Mouse (Mus musculus) limb, embryonic 11.5 days (tissue): Measurements from ENCODE around the gene Hexim1. TPM values are rescaled to one million over a fixed set of nuclear protein-coding genes. Genes with fewer than 3 reads are reported as not detected.

Experiments
- ATAC-seq: fragments of 200-750 bp; cut with Nextera tagmentation; 2 replicates; pipeline ENCODE4 v1.8.0; 2017; ENCODE audit warnings: low read depth; ENCODE audit not compliant: insufficient number of reproducible peaks, low FRiP score, low TSS enrichment
- DNase-seq: peaks from one replicate; pipeline ENCODE4 v3.0.0-alpha.2; 2015; ENCODE audit warnings: low spot score
- H3K27ac ChIP-seq: fragments of 300-500 bp; sonication (generic); replicated peaks from 2 replicates; pipeline ENCODE4 v1.5.1; 2014; ENCODE audit warnings: low read depth, mild to moderate bottlenecking, low read length
- H3K27me3 ChIP-seq: fragments of 300-500 bp; sonication (generic); 2 replicates; pipeline ENCODE4 v1.6.1; 2014; ENCODE audit warnings: mild to moderate bottlenecking, low read length, mixed read lengths; ENCODE audit not compliant: control insufficient read depth, insufficient read depth
- H3K36me3 ChIP-seq: fragments of 300-500 bp; sonication (generic); 2 replicates; pipeline ENCODE4 v1.6.1; 2014; ENCODE audit warnings: mild to moderate bottlenecking, low read length, moderate library complexity, mixed read lengths; ENCODE audit not compliant: control insufficient read depth, insufficient read depth
- H3K4me1 ChIP-seq: fragments of 300-500 bp; sonication (generic); 2 replicates; pipeline ENCODE4 v1.6.1; 2014; ENCODE audit warnings: low read length, mixed read lengths; ENCODE audit not compliant: control insufficient read depth, insufficient read depth
- H3K4me2 ChIP-seq: fragments of 300-500 bp; sonication (generic); 2 replicates; pipeline ENCODE4 v1.6.1; 2014; ENCODE audit warnings: low read depth, mild to moderate bottlenecking, moderate library complexity; ENCODE audit not compliant: severe bottlenecking
- H3K4me3 ChIP-seq: fragments of 300-500 bp; sonication (generic); 2 replicates; pipeline ENCODE4 v1.5.1; 2014; ENCODE audit warnings: low read depth, low read length
- H3K9ac ChIP-seq: fragments of 300-500 bp; sonication (generic); 2 replicates; pipeline ENCODE4 v1.6.1; 2014; ENCODE audit warnings: mild to moderate bottlenecking, low read length
- H3K9me3 ChIP-seq: fragments of 300-500 bp; sonication (generic); 2 replicates; pipeline ENCODE4 v1.6.1; 2016; ENCODE audit warnings: low read length; ENCODE audit not compliant: control insufficient read depth
- WGBS: fragments of 180-500 bp; shearing (Covaris S2); extraction: QIAGEN DNeasy Blood & Tissue Kit; methylation state at CpG from one replicate; pipeline ENCODE4 v1.1.7; 2014; 5-methylcytosine and 5-hydroxymethylcytosine counted together
- polyA plus RNA-seq: library from polyadenylated mRNA; unstranded; fragments of >200 nt; fragmentation: Nextera tagmentation; extraction: Ambion mirVana; gene quantifications from 2 replicates; pipeline ENCODE4 v1.2.1, GENCODE M21; 2014

Hexim1 gene
- polyA plus RNA-seq, 1 experiment from 2014 or later: 5.6 TPM

DNA sequence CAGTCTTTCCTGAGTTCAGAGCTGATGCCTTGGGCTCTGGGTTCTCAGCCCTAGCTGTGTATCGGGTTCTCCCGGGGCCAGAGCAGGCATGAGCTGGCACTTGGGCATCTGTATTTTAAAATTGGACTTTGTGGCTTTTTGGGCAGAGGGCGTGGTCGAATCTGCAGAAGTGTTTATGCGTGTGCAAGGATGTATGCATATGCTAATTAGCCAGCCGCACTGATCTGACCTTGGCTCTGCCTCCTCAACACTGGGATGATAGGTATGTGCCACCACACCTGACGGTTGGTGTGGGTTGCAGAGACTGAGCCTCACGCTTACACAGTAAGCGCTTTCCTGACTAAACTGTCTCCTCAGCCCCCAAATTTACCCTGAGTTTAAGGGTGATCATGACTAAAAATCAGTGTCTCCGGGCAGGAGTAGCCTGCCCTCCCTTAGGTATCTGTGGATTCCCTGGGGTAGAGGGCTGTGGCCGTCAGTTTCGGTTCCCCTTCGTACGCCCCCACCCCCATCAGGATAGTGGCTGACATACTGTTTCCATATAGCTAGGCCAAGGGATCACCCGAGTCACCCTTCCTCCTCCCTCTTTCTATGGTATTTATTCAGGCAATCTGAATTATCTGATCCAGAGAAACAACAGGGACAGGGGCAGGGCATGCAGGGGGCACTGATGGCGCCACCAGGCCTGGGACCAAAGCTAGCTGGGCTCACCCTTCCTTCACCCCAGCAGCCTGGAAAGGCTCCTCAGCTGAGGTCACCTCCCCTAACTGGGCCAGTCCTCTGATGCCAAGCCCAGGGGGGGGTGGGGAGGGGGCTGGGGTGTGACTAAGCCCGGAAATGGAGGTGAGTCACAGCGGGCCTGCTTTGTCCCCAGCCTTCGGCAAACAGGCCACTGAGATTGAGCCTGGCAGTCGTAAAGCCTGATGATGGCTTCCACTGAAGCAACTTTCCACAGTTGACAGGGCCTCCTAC is 21.9 kb upstream of the Hexim1 start:
- Histone ChIP-seq H3K4me2 (no peak overlapping the region), H3K27me3 (no peaks in the 10 kb centered on the region), H3K27ac (no peak overlapping the region), H3K4me3 (no peak overlapping the region), H3K36me3 (no peaks in the 10 kb centered on the region), H3K9ac (no peak overlapping the region), H3K9me3 (no peaks in the 10 kb centered on the region), H3K4me1 (peaks cover 11% of the 10 kb centered on the region)
- DNase-seq (no peak), ATAC-seq (no peak)
- 62% methylated on average over 20 of the region's 20 CpGs for WGBS

- peaks cover 14% of the 10 kb centered on the region for H3K4me1 ChIP-seq
These were observed 20.8 kb upstream of the Hexim1 start for GRCm38 (mm10) chr11:103095107-103095670.

DNA sequence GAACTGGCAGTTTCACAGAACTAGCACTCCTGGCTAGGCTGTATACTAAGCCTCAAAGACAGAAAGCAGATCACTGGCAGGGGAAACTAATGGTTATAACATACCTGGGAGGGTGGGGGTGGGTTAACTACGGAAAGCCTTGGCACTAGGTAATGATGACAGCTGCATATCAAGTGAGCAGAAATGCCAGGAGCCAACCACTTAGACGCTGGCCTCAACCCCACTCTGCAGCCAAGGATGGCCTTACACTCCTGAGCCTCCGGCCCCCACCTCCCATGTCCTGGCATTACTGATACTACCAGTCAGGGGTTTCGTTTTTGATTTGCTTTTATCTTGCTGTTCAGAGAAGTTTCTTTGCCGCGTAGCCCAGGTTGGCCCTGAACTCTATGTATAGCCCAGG is 20.2 kb upstream of the Hexim1 start:
- H3K27ac ChIP-seq: no peak overlapping the region
- 87% methylated on average over 6 of the region's 6 CpGs for WGBS
- H3K9ac ChIP-seq: no peak overlapping the region
- DNase-seq (no peak), ATAC-seq (no peak)
- peaks cover 11% of the 10 kb centered on the region for H3K27me3 ChIP-seq
- H3K4me2 ChIP-seq: no peak overlapping the region
- H3K9me3 ChIP-seq: no peaks in the 10 kb centered on the region
- H3K4me1 ChIP-seq: peaks cover 14% of the 10 kb centered on the region
- H3K4me3 ChIP-seq: no peak overlapping the region
- no peaks in the 10 kb centered on the region for H3K36me3 ChIP-seq

More at GRCm38 (mm10) chr11:103095107-103095670, 20.8 kb upstream of the Hexim1 start:
- DNase-seq (no peak), ATAC-seq (no peak)
- 50% methylated on average over 9 of the region's 9 CpGs for WGBS
- H3K4me2 ChIP-seq: no peak overlapping the region
- H3K27me3 ChIP-seq: peaks cover 6% of the 10 kb centered on the region
- no peak overlapping the region for H3K27ac ChIP-seq
- H3K9me3 ChIP-seq: no peaks in the 10 kb centered on the region
- H3K4me3 ChIP-seq: no peak overlapping the region
- no peak overlapping the region for H3K9ac ChIP-seq
- no peaks in the 10 kb centered on the region for H3K36me3 ChIP-seq

GRCm38 (mm10) chr11:103096979-103097894 is 18.8 kb upstream of the Hexim1 start:
- no peak overlapping the region for H3K4me3 ChIP-seq

DNA sequence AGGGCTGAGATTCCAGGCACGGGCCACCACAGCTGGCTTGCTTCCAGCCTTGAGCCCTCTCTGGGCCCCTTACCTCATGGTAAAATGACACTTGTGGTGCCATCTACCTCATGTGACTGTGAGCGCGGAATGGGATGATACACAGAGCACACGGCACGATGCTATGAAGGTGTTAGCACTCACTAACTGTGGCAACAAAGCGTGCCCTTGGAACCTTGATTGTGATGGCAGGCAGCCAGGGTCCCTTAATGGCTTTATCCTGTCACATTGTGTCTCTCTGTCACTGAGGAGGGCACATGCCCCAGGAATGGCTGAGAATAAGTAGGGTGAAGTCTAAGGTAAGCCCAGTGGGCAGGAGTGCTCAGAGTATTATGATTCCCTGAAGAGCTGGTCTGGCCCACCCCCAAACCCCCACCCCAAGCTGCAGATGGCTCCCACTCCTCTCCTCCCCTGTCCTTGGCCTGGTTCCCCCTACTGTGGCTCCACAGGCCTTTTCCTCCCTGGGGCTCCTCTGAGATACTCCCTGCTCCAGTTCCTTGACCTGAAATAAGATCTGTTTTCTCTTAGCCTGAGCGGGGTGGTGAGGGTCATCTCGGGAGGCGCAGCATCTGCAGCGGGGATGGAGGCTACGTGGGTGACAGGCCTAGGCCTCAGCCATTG is 17.4 kb upstream of the Hexim1 start:
- 72% methylated on average over 11 of the region's 11 CpGs for WGBS
- Histone ChIP-seq H3K9ac (no peak overlapping the region), H3K27me3 (peaks cover 26% of the 10 kb centered on the region), H3K4me2 (no peak overlapping the region), H3K27ac (no peak overlapping the region), H3K4me3 (no peak overlapping the region), H3K4me1 (peaks cover 18% of the 10 kb centered on the region), H3K36me3 (no peaks in the 10 kb centered on the region), H3K9me3 (no peaks in the 10 kb centered on the region)
- no peak for ATAC-seq
- DNase-seq: no peak

More at GRCm38 (mm10) chr11:103096979-103097894, 18.8 kb upstream of the Hexim1 start:
- Histone ChIP-seq H3K27me3 (peaks cover 21% of the 10 kb centered on the region), H3K9ac (no peak overlapping the region), H3K4me2 (peak overlapping the region; percentile 16; the same call in 1 of the 2 replicates), H3K36me3 (no peaks in the 10 kb centered on the region), H3K9me3 (no peaks in the 10 kb centered on the region), H3K4me1 (peaks cover 18% of the 10 kb centered on the region), H3K27ac (no peak overlapping the region)
- 28% methylated on average over 22 of the region's 22 CpGs for WGBS
- DNase-seq (no peak), ATAC-seq (no peak)

GRCm38 (mm10) chr11:103099352-103099940 is 16.6 kb upstream of the Hexim1 start:
- H3K27me3 ChIP-seq: peaks cover 29% of the 10 kb centered on the region
- H3K36me3 ChIP-seq: no peaks in the 10 kb centered on the region
- H3K9ac ChIP-seq: no peak overlapping the region
- DNase-seq (no peak), ATAC-seq (no peak)
- 48% methylated on average over 12 of the region's 12 CpGs for WGBS
- H3K9me3 ChIP-seq: no peaks in the 10 kb centered on the region
- no peak overlapping the region for H3K4me3 ChIP-seq
- H3K4me2 ChIP-seq: no peak overlapping the region
- no peak overlapping the region for H3K27ac ChIP-seq
- peaks cover 18% of the 10 kb centered on the region for H3K4me1 ChIP-seq

- H3K4me1 ChIP-seq: peaks cover 16% of the 10 kb centered on the region
- 67% methylated on average over 8 of the region's 8 CpGs for WGBS
- H3K9ac ChIP-seq: no peak overlapping the region
- DNase-seq (no peak), ATAC-seq (no peak)
- H3K36me3 ChIP-seq: no peaks in the 10 kb centered on the region
- H3K27ac ChIP-seq: no peak overlapping the region
- H3K27me3 ChIP-seq: peaks cover 29% of the 10 kb centered on the region
- no peaks in the 10 kb centered on the region for H3K9me3 ChIP-seq
- H3K4me2 ChIP-seq: no peak overlapping the region
- H3K4me3 ChIP-seq: no peak overlapping the region; the same call in 1 of the 2 replicates
These were observed 15.7 kb upstream of the Hexim1 start for GRCm38 (mm10) chr11:103100361-103100760.
